Mouse (Mus musculus): ENCODE results near the gene Map2k5.

Gene Map2k5

GRCm38 (mm10) chr9:63250841-63251626 is 126.7 kb downstream of the Map2k5 start:
- no peak for TF ChIP-seq GATA4 (IDR thresholded peaks at IDR 0.05; ENCODE audit: insufficient replicate concordance, low read length)

- TF ChIP-seq GATA4 (IDR thresholded peaks at IDR 0.05; ENCODE audit: insufficient replicate concordance, low read length), result no peak
Observed at GRCm38 (mm10) chr9:63248095-63248787, 129.5 kb downstream of the Map2k5 start.

GRCm38 (mm10) chr9:63246568-63247169 is 131.0 kb downstream of the Map2k5 start:
- TF ChIP-seq GATA4 (IDR thresholded peaks at IDR 0.05; ENCODE audit: insufficient replicate concordance, low read length), result no peak

GRCm38 (mm10) chr9:63241961-63242360 is 135.7 kb downstream of the Map2k5 start:
- no peak for TF ChIP-seq GATA4 (IDR thresholded peaks at IDR 0.05; ENCODE audit: insufficient replicate concordance, low read length)

DNA sequence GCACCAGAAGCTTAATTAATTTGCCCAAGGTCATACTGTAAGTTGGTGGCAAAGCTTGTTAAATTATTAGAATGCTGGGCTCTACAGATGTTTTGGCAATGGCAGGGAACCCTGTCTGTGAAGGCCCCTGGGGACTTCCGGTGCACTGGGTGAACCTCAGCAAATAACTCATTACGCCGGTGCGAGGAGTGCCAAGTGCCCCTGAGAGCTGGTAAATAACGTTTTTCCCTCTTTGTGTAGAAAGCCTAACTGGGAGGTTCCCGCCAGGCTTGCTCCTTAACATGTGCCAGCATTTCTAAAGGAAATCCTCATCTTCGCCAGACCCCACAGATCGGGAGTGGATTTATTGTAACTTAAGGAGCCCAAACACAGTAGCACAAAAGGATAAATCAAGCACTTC is 136.5 kb downstream of the Map2k5 start:
- TF ChIP-seq GATA4 (IDR thresholded peaks at IDR 0.05; ENCODE audit: insufficient replicate concordance, low read length), result no peak

GRCm38 (mm10) chr9:63234356-63234755 is 143.3 kb downstream of the Map2k5 start:
- TF ChIP-seq GATA4 (IDR thresholded peaks at IDR 0.05; ENCODE audit: insufficient replicate concordance, low read length), result no peak

DNA sequence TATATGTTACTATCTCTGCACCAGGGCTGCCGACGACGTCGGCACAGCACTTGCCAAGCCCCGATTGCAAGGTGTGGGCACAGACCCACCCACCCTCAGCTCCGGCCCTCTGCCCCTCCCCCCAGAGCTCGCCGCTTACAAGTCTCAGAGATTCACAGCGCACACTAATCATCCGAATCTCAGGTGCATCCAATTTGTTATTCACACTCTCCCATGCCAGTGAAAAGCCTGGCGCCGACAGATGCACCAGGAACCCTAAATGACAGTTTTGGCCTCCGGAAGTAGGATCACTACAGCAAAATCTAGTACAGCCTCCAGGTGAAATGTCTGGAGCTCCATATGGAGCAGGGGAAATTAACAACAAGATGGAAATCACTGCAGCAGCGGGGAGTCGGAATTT is 147.4 kb downstream of the Map2k5 start:
- TF ChIP-seq GATA4 (IDR thresholded peaks at IDR 0.05; ENCODE audit: insufficient replicate concordance, low read length), result no peak

GRCm38 (mm10) chr9:63229124-63229523 is 148.6 kb downstream of the Map2k5 start:
- no peak for TF ChIP-seq GATA4 (IDR thresholded peaks at IDR 0.05; ENCODE audit: insufficient replicate concordance, low read length)

GRCm38 (mm10) chr9:63222161-63222560 is 155.5 kb downstream of the Map2k5 start:
- TF ChIP-seq GATA4 (IDR thresholded peaks at IDR 0.05; ENCODE audit: insufficient replicate concordance, low read length), result no peak

- no peak for TF ChIP-seq GATA4 (IDR thresholded peaks at IDR 0.05; ENCODE audit: insufficient replicate concordance, low read length)
Observed at GRCm38 (mm10) chr9:63219851-63220250, 157.9 kb downstream of the Map2k5 start.

DNA sequence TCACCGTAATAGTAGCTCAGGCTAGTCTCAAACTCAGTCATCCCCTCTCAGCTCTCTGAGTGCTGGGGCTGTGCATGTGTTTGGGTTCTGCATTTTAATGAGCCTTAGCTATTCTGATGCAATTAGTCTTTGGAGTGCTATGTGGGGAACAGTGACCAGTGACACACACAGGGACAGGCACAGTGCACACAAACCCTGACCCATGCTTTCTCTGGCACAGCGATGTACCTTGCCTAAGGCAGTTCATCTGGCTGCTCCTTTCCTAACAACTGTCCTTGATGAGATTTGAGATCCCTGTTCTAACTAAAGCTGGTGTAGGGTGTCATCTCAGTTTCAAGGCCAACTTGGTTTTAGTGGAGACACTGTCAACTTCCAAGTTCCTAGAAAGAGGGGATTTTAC is 162.7 kb downstream of the Map2k5 start:
- no peak for TF ChIP-seq GATA4 (IDR thresholded peaks at IDR 0.05; ENCODE audit: insufficient replicate concordance, low read length)

DNA sequence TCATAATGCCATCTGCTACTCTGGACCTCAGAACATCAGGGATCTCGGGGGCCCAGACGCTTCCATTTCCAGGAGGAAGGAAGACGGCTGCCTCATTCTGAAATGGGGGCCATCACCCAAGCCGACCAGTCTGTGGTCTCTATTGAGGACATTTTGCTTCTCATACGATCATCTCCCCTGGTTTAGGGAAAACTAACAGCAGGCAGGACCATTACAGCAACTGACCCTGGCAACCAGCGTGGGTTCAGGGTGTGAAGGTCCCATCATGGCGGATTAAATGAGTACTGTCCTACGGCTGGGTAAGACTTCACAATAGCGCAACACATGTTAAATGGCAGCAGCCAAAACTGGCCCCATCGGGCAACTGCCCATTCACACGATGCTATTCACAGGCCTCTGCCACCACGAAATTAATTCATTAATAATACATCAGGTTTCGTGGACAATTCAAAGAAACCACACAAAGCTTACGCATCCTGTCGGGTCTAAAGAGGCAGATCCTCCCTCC is 170.9 kb downstream of the Map2k5 start:
- no peak for TF ChIP-seq GATA4 (IDR thresholded peaks at IDR 0.05; ENCODE audit: insufficient replicate concordance, low read length)

DNA sequence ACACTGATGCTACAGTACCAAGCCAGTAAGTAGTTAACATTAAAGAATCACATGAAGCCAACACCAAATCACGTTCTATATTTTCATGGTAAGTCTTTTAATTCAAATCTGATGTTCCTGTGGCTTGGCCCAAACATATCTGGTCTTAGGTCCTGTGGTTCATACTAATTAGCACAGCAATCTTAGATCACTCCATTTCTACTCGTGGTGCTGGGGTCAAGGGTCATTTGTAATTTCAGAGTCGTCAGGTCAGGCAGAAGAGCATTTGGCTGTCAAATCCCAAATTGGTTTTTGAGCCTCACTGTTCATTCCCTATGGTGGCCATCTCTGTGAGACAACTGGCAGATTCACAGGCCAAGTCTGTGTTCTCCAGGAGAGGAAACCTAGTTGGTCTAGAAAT is 174.2 kb downstream of the Map2k5 start:
- no peak for TF ChIP-seq GATA4 (IDR thresholded peaks at IDR 0.05; ENCODE audit: insufficient replicate concordance, low read length)

- no peak for TF ChIP-seq GATA4 (IDR thresholded peaks at IDR 0.05; ENCODE audit: insufficient replicate concordance, low read length)
Observed at GRCm38 (mm10) chr9:63201376-63202323, 176.1 kb downstream of the Map2k5 start.

DNA sequence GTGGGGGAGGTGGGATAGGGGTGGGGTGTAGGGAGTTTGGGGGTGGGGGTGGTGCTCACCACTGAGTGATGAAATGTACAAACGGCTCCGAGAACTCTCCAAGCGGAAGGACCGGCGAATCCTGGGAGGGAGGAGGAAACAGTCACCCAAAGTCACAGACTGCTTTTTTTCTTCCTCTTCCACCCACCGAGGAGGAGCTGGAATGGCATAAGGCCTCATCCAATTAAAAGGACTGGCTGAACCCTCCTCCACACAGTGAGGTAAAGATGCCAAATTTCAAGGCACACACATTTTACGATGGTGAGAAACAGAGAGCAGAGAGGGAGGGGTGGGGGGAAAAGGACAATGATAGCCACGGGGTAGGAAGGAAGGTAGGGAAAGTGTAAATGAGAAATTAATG is 180.4 kb downstream of the Map2k5 start:
- TF ChIP-seq GATA4 (IDR thresholded peaks at IDR 0.05; ENCODE audit: insufficient replicate concordance, low read length), result no peak

All from liver, adult (tissue).